Mouse (Mus musculus) heart, embryonic 14.5 days (tissue): ENCODE results near the gene Arhgap9. TPM values are rescaled to one million over a fixed set of nuclear protein-coding genes. Genes with fewer than 3 reads are reported as not detected.

Source experiments
- ATAC-seq: fragments of 200-750 bp; cut with Nextera tagmentation; 2 replicates; pipeline ENCODE4 v1.8.0; 2017; ENCODE audit warnings: low read depth, moderate TSS enrichment; ENCODE audit not compliant: insufficient number of reproducible peaks, insufficient read depth, low FRiP score
- H3K27ac ChIP-seq, 2 experiments: fragments of 200-500 bp in 1 of 2; fragments of 300-500 bp in 1 of 2; sonication (generic) in 1 of 2; replicated peaks in 1 of 2; 2 replicates each; pipeline ENCODE4 v1.5.1; 2012 to 2014; ENCODE audit warnings: low read depth in 2 of 2, low read length in 2 of 2, control low read depth in 1 of 2, mild to moderate bottlenecking in 1 of 2, mixed read lengths in 1 of 2; ENCODE audit not compliant: control insufficient read depth in 1 of 2, insufficient read depth in 1 of 2
- H3K27me3 ChIP-seq: fragments of 300-500 bp; sonication (generic); 2 replicates; pipeline ENCODE4 v1.6.1; 2014; ENCODE audit warnings: mild to moderate bottlenecking, low read length, control low read depth; ENCODE audit not compliant: control insufficient read depth, insufficient read depth
- H3K36me3 ChIP-seq: fragments of 300-500 bp; sonication (generic); 2 replicates; pipeline ENCODE4 v1.6.1; 2014; ENCODE audit warnings: mild to moderate bottlenecking, control low read depth, low read length, mixed read lengths; ENCODE audit not compliant: control insufficient read depth, insufficient read depth
- H3K4me1 ChIP-seq, 2 experiments: fragments of 200-500 bp in 1 of 2; fragments of 300-500 bp in 1 of 2; sonication (generic) in 1 of 2; 2 replicates each; pipeline ENCODE4 v1.6.1; 2012 to 2014; ENCODE audit warnings: low read length in 2 of 2, control low read depth in 1 of 2, mixed read lengths in 1 of 2; ENCODE audit not compliant: control insufficient read depth in 2 of 2, insufficient read depth in 2 of 2
- H3K4me2 ChIP-seq: fragments of 300-500 bp; sonication (generic); 2 replicates; pipeline ENCODE4 v1.6.1; 2014; ENCODE audit warnings: mild to moderate bottlenecking, low read length
- H3K4me3 ChIP-seq, 2 experiments: fragments of 200-500 bp in 1 of 2; fragments of 300-500 bp in 1 of 2; sonication (generic) in 1 of 2; 2 replicates each; pipeline ENCODE4 v1.5.1; 2012 to 2014; ENCODE audit warnings: low read length in 2 of 2, mild to moderate bottlenecking in 2 of 2, control low read depth in 1 of 2, low read depth in 1 of 2, moderate library complexity in 1 of 2; ENCODE audit not compliant: control insufficient read depth in 1 of 2, insufficient read depth in 1 of 2
- H3K9ac ChIP-seq: fragments of 300-500 bp; sonication (generic); 2 replicates; pipeline ENCODE4 v1.6.1; 2014; ENCODE audit warnings: mild to moderate bottlenecking, low read length
- H3K9me3 ChIP-seq: fragments of 300-500 bp; sonication (generic); 2 replicates; pipeline ENCODE4 v1.6.1; 2016; ENCODE audit warnings: low read length, control low read depth; ENCODE audit not compliant: control insufficient read depth
- WGBS: fragments of 180-500 bp; shearing (Covaris S2); extraction: QIAGEN DNeasy Blood & Tissue Kit; methylation state at CpG from one replicate; pipeline ENCODE4 v1.1.7; 2014; 5-methylcytosine and 5-hydroxymethylcytosine counted together
- polyA plus RNA-seq: library from polyadenylated mRNA; unstranded; fragments of >200 nt; fragmentation: Nextera tagmentation; extraction: Ambion mirVana; gene quantifications from 2 replicates; pipeline ENCODE4 v1.2.1, GENCODE M21; 2014

Arhgap9 gene
- polyA plus RNA-seq, 1 experiment from 2014 or later = 1.3 TPM

- Histone ChIP-seq H3K9ac (no peak overlapping the region), H3K27ac (no peak overlapping the region), H3K4me1 (no peaks in the 10 kb centered on the region), H3K27me3 (no peaks in the 10 kb centered on the region), H3K36me3 (no peaks in the 10 kb centered on the region), H3K9me3 (no peaks in the 10 kb centered on the region), H3K4me3 (no peak overlapping the region), H3K4me2 (no peak overlapping the region)
- no peak for ATAC-seq
- WGBS = 83% methylated on average over 2 of the region's 2 CpGs
Measured at GRCm38 (mm10) chr10:127368273-127368672, 46.5 kb downstream of the Arhgap9 start.

DNA sequence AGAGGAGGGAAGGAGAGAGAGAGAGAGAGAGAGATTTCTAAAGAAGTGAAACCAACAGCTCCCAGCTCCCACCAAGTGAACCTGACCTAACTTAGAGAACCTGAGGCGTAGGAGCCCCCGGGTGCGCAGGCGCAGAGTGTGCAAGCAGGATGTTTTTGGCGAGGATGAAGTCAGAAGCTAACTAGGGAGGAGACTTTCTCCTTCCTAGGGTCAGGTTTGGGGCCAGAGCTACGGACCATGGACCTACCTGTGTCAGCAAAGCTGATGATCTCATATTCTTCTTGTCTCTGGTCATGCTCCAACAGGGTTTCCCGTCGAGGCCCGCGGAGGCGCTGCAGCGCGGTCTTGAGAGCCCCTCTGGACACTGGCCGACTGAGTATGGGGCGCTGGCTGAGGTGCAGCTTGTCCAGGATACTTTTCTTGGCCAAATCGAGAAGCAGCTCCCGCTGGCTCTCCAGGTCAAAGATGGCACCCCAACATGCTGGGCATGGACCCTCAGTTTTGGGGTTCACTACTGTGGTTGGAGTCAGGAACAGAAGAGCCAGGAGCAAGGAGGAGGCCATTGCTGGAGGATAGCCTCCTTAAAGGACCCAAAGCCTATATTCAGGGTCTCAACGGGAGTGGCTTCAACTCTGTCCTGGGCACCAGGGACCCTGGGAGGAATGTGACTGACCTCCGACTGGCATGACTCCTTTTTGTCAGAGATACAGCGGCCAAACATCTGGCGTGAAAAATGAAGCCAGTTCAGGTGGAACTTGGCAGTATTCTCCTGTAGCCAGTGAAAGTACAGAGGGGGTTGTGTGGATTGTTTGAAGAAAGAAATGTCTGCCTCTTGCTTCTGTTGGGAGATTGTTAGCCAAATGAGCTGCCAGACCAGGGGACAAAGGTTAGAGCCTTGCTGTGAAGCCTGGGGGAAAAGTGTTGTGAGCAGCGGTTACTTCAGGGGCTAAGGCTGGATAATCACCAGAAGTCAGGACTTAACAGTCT is 48.4 kb downstream of the Arhgap9 start, which contains the start of gene Inhbc:
Gene Inhbc (minus strand): TSS at position 598 of the 987 bp plus-strand sequence.
- H3K27me3 ChIP-seq = no peaks in the 10 kb centered on the region
- H3K4me3 ChIP-seq = no peak within 1 kb of the TSS
- no peak within 1 kb of the TSS for H3K27ac ChIP-seq
- H3K9me3 ChIP-seq = no peaks in the 10 kb centered on the region
- H3K9ac ChIP-seq = no peak within 1 kb of the TSS
- WGBS = 68% methylated on average over 22 of the region's 22 CpGs
- no peaks in the 10 kb centered on the region for H3K36me3 ChIP-seq
- no peak within 1 kb of the TSS for H3K4me2 ChIP-seq
- no peak for ATAC-seq
- H3K4me1 ChIP-seq = no peaks in the 10 kb centered on the region

DNA sequence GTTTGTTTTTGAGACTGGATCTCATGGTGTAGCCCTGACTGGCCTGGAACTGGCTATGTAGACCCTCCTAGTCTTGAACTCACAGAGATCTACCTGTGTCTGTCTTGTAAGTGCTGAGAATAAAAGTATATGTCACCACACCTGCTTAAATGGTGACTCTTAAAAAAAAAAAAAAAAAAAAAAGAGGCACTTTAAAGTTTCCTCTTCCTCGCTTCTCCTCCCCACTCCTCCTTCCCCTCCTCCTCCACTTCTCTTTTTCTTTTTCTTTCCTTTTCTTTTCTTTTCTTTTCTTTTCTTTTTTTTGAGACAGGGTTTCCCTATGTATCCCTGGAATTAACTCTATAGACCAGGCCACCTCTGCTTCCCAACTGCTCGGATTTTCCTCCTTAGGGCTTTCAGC is 49.3 kb downstream of the Arhgap9 start:
- no peaks in the 10 kb centered on the region for H3K36me3 ChIP-seq
- H3K4me3 ChIP-seq = no peak overlapping the region
- H3K27me3 ChIP-seq = no peaks in the 10 kb centered on the region
- H3K4me2 ChIP-seq = no peak overlapping the region
- H3K4me1 ChIP-seq = no peaks in the 10 kb centered on the region
- WGBS = 69% methylated on average over 2 of the region's 2 CpGs
- H3K27ac ChIP-seq = no peak overlapping the region
- H3K9me3 ChIP-seq = no peaks in the 10 kb centered on the region
- ATAC-seq = no peak
- no peak overlapping the region for H3K9ac ChIP-seq

- Histone ChIP-seq H3K4me2 (no peak overlapping the region), H3K9ac (no peak overlapping the region), H3K4me3 (no peak overlapping the region), H3K4me1 (peaks cover 2 to 11% of the 10 kb centered on the region in 2 experiments), H3K36me3 (no peaks in the 10 kb centered on the region), H3K27me3 (no peaks in the 10 kb centered on the region), H3K27ac (no peak overlapping the region), H3K9me3 (no peaks in the 10 kb centered on the region)
- WGBS = 59% methylated on average over 3 of the region's 3 CpGs
- no peak for ATAC-seq
Measured at GRCm38 (mm10) chr10:127377700-127378099, 55.9 kb downstream of the Arhgap9 start.

Other genes with a start within 250 kb of the Arhgap9 start
- gene Agap2, start 246.7 kb upstream of the Arhgap9 start, polyA plus RNA-seq = 0.27 TPM in 1 of 2 replicates, not detected in the other
- 27.7 and 28.3 TPM in 2 replicates for gene Os9, start 200.8 kb upstream of the Arhgap9 start, polyA plus RNA-seq
- gene B4galnt1, start 156.7 kb upstream of the Arhgap9 start, polyA plus RNA-seq = 1.5 and 2.0 TPM in 2 replicates
- gene Slc26a10, start 141.3 kb upstream of the Arhgap9 start, polyA plus RNA-seq = 17.4 and 19.3 TPM in 2 replicates
- gene Arhgef25, start 131.9 kb upstream of the Arhgap9 start, polyA plus RNA-seq = 18.2 and 22.8 TPM in 2 replicates
- gene Dtx3, start 126.2 kb upstream of the Arhgap9 start, polyA plus RNA-seq = 73.3 and 75.7 TPM in 2 replicates
- gene Pip4k2c, start 110.4 kb upstream of the Arhgap9 start, polyA plus RNA-seq = 17.6 and 22.8 TPM in 2 replicates
- gene Kif5a, start 58.6 kb upstream of the Arhgap9 start, polyA plus RNA-seq = 0.42 and 1.2 TPM in 2 replicates
- gene Dctn2, start 55.6 kb upstream of the Arhgap9 start, polyA plus RNA-seq = 126 and 137 TPM in 2 replicates
- gene Mbd6, start 32.9 kb upstream of the Arhgap9 start, polyA plus RNA-seq = 13.8 and 16.1 TPM in 2 replicates
- gene Mars, start 10.2 kb upstream of the Arhgap9 start, polyA plus RNA-seq = 76.1 and 76.2 TPM in 2 replicates
- gene Gli1, start 20.0 kb downstream of the Arhgap9 start, polyA plus RNA-seq = 0.07 and 0.36 TPM in 2 replicates
- not detected in 2 replicates for gene Inhbe, start 32.4 kb downstream of the Arhgap9 start, polyA plus RNA-seq
- not detected in 2 replicates for gene Inhbc, start 48.5 kb downstream of the Arhgap9 start, polyA plus RNA-seq
- 32.8 and 36.3 TPM in 2 replicates for gene R3hdm2, start 58.4 kb downstream of the Arhgap9 start, polyA plus RNA-seq
- gene Stac3, start 179.7 kb downstream of the Arhgap9 start, polyA plus RNA-seq = 0.31 TPM in 1 of 2 replicates, not detected in the other
- gene Ndufa4l2, start 193.0 kb downstream of the Arhgap9 start, polyA plus RNA-seq = 31.2 and 34.2 TPM in 2 replicates
- 71.7 and 73.0 TPM in 2 replicates for gene Shmt2, start 200.5 kb downstream of the Arhgap9 start, polyA plus RNA-seq
- gene Nxph4, start 212.6 kb downstream of the Arhgap9 start, polyA plus RNA-seq = 0.70 and 0.81 TPM in 2 replicates